Mouse (Mus musculus) c-Kit-negative CD71-positive TER-119-positive erythroid progenitor cells, embryonic 14.5 days (primary cell): ENCODE results near the gene Herc1.

Source experiments
- DNase-seq: peaks from one replicate; pipeline ENCODE4 v3.0.0-alpha.2; 2013; ENCODE audit warnings: low read depth, low spot score

The Herc1 gene

GRCm38 (mm10) chr9:66518901-66519300 is 168.7 kb downstream of the Herc1 start:
- no peak for DNase-seq

- DNase-seq = no peak
Observed at GRCm38 (mm10) chr9:66520299-66520698, 170.0 kb downstream of the Herc1 start.

GRCm38 (mm10) chr9:66521595-66521994 is 171.3 kb downstream of the Herc1 start:
- no peak for DNase-seq

- no peak for DNase-seq
Observed at GRCm38 (mm10) chr9:66542785-66543184, 192.5 kb downstream of the Herc1 start.
